Mouse (Mus musculus) small intestine, adult 2 months (tissue): Measurements from ENCODE around the gene Timp2. TPM values are rescaled to one million over a fixed set of nuclear protein-coding genes. Genes with fewer than 3 reads are reported as not detected.
A peak's percentile ranks its signal among the peaks of the same experiment; 100 is the strongest.

Source experiments
- H3K27ac ChIP-seq: fragments of 200-500 bp; 2 replicates; pipeline ENCODE4 v1.5.1; 2012; ENCODE audit warnings: low read depth, low read length, control low read depth, inconsistent platforms; ENCODE audit not compliant: insufficient read depth
- H3K27me3 ChIP-seq: fragments of 200-500 bp; 2 replicates; pipeline ENCODE4 v1.6.1; 2012; ENCODE audit warnings: mild to moderate bottlenecking, moderate library complexity, low read length, inconsistent platforms; ENCODE audit not compliant: control insufficient read depth, insufficient read depth
- H3K36me3 ChIP-seq: fragments of 200-500 bp; 2 replicates; pipeline ENCODE4 v1.6.1; 2012; ENCODE audit warnings: mild to moderate bottlenecking, low read length, control low read depth, inconsistent platforms; ENCODE audit not compliant: control insufficient read depth, insufficient read depth
- H3K4me1 ChIP-seq: fragments of 200-500 bp; 2 replicates; pipeline ENCODE4 v1.6.1; 2012; ENCODE audit warnings: low read length, inconsistent platforms, mixed read lengths; ENCODE audit not compliant: control insufficient read depth, insufficient read depth, insufficient read length
- H3K4me3 ChIP-seq: fragments of 200-500 bp; 2 replicates; pipeline ENCODE4 v1.5.1; 2012; ENCODE audit warnings: low read depth, mild to moderate bottlenecking, control low read depth, inconsistent platforms, low read length, moderate library complexity
- CTCF ChIP-seq: fragments of 200-500 bp; IDR thresholded peaks from 2 replicates; pipeline ENCODE4 v1.5.1; 2012; ENCODE audit warnings: low read depth, mild to moderate bottlenecking, control low read depth, inconsistent platforms, low read length, moderate library complexity, mixed read lengths; ENCODE audit not compliant: insufficient replicate concordance, insufficient read length; ENCODE audit errors: extremely low read depth
- POLR2A ChIP-seq: fragments of 200-500 bp; IDR thresholded peaks from 2 replicates; pipeline ENCODE4 v1.6.1; 2012; ENCODE audit warnings: low read depth, mild to moderate bottlenecking, control low read depth, inconsistent platforms, low read length, moderate library complexity
- WGBS: fragments of 180-500 bp; shearing (Covaris S2); methylation state at CpG from one replicate; pipeline ENCODE4 v1.1.7; 2018; 5-methylcytosine and 5-hydroxymethylcytosine counted together
- polyA plus RNA-seq: library from polyadenylated mRNA; depleted of rRNA; stranded (reverse); fragments of >200 nt; gene quantifications from 2 replicates; pipeline ENCODE4 v1.2.3, GENCODE M21; 2012

The Timp2 gene
- polyA plus RNA-seq, 1 experiment = 27.7 TPM

DNA sequence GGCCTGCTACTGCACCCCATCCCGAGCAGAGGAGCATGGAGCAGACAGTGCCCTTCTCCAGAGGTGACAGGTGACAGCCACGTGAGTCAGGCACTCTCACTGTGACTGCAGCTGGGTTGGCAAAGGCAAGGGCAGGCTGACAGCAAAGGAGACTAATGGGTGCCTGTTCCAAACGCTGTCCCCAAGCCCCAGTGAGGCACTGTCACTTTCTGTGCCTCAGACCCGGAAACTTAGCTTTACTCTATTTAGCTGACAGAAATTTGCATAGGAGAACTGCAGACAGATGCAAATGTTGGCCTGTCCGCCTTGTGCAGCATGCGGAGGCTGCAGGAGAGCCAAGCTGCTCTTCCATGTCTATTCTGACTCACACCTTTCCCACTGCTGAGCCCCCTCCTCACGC lies 79.2 kb downstream of the Timp2 start:
- no peak for TF ChIP-seq CTCF
- no peak for TF ChIP-seq POLR2A
- Histone ChIP-seq H3K4me1 (no peaks in the 10 kb centered on the region), H3K4me3 (no peak overlapping the region), H3K36me3 (peaks cover 80% of the 10 kb centered on the region), H3K27me3 (no peaks in the 10 kb centered on the region), H3K27ac (no peak overlapping the region)
- WGBS = 88% methylated on average over 7 of the region's 7 CpGs

DNA sequence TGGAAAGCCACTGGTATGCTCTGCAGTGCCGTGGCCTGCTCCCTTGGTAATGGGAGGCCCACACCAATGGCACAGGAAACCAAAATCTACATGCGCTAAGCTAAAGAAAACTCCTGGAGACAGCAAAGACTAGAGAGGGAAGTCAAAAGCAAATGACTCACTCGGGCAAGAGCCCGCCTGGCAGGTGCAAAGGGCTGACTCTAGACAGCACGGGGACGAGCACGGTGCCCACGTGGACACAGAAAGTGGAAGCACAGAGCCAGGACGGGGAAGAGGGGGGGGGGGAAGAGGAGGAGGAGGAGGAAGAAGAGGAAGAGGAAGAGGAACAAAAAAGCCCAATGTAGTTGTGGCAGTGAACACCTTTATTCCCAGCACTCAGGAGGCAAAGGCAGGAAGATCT lies 80.4 kb downstream of the Timp2 start:
- Histone ChIP-seq H3K4me3 (no peak overlapping the region), H3K36me3 (peaks cover 82% of the 10 kb centered on the region), H3K27ac (no peak overlapping the region), H3K4me1 (no peaks in the 10 kb centered on the region), H3K27me3 (no peaks in the 10 kb centered on the region)
- no peak for TF ChIP-seq POLR2A
- TF ChIP-seq CTCF = no peak
- WGBS = 85% methylated on average over 9 of the region's 9 CpGs

- Histone ChIP-seq H3K4me3 (no peak overlapping the region), H3K27ac (no peak overlapping the region), H3K4me1 (peaks cover 11% of the 10 kb centered on the region), H3K27me3 (no peaks in the 10 kb centered on the region), H3K36me3 (peaks cover 62% of the 10 kb centered on the region)
- WGBS = 93% methylated on average over 3 of the region's 3 CpGs
- TF ChIP-seq CTCF (no peak), POLR2A (no peak)
Measured at GRCm38 (mm10) chr11:118269827-118270226, 85.7 kb downstream of the Timp2 start.

DNA sequence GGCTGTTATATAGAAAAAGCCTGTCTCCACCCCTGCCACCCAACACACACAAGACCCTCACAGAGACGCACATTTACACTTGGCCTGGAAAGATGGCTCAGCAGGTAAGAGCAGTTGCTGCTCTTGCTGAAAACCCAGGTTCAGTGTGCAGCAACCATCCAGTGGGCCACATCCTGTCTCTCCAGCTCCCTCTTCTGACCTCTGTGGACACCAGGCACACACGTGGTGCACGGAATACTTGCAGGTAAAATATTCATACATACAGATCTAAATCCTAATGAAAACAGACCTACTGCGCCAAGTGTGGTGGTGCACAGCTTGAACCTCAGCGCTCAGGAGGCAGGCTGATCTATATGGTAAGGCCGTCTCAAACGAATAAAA lies 88.9 kb downstream of the Timp2 start:
- Histone ChIP-seq H3K36me3 (peaks cover 58% of the 10 kb centered on the region), H3K27me3 (no peaks in the 10 kb centered on the region), H3K4me1 (peaks cover 14% of the 10 kb centered on the region), H3K4me3 (no peak overlapping the region), H3K27ac (no peak overlapping the region)
- 84% methylated on average over 7 of the region's 7 CpGs for WGBS
- TF ChIP-seq CTCF (no peak), POLR2A (no peak)

- Histone ChIP-seq H3K4me1 (peaks cover 14% of the 10 kb centered on the region), H3K27me3 (no peaks in the 10 kb centered on the region), H3K36me3 (peaks cover 59% of the 10 kb centered on the region), H3K4me3 (no peak overlapping the region), H3K27ac (peak overlapping the region; percentile 52)
- TF ChIP-seq POLR2A (no peak), CTCF (no peak)
- WGBS = 84% methylated on average over 10 of the region's 10 CpGs
Measured at GRCm38 (mm10) chr11:118266044-118266665, 89.4 kb downstream of the Timp2 start.

GRCm38 (mm10) chr11:118265621-118266020 lies 89.9 kb downstream of the Timp2 start:
- peaks cover 61% of the 10 kb centered on the region for H3K36me3 ChIP-seq
- H3K4me1 ChIP-seq = peaks cover 14% of the 10 kb centered on the region
- WGBS = 39% methylated on average over 11 of the region's 11 CpGs
- H3K4me3 ChIP-seq = no peak overlapping the region
- no peaks in the 10 kb centered on the region for H3K27me3 ChIP-seq
- TF ChIP-seq POLR2A (no peak), CTCF (no peak)
- peak overlapping the region; percentile 52 for H3K27ac ChIP-seq

DNA sequence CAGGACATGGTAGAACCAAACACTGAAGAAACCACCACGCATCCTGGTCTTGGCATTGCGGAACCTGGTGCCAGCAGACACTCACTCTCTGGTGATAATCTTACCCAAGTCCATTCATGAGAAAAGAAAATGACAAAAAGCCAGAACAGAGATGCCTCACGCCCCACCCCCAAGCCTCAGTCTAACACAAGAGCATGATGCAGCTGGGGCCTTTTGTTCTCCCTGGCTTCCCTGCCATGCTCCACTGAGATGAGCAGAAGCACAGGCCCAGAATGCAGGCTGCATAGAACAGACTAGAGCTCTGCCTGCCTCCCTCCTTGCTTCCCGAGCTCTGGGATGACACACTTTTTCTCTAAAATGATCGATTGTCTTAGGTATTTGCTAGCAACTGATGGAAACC lies 92.4 kb downstream of the Timp2 start:
- Histone ChIP-seq H3K27me3 (no peaks in the 10 kb centered on the region), H3K4me3 (no peak overlapping the region), H3K27ac (no peak overlapping the region), H3K4me1 (peaks cover 14% of the 10 kb centered on the region), H3K36me3 (peaks cover 62% of the 10 kb centered on the region)
- 96% methylated on average over 5 of the region's 5 CpGs for WGBS
- TF ChIP-seq CTCF = no peak
- no peak for TF ChIP-seq POLR2A

- Histone ChIP-seq H3K27me3 (no peaks in the 10 kb centered on the region), H3K36me3 (peaks cover 52% of the 10 kb centered on the region), H3K4me1 (peaks cover 6% of the 10 kb centered on the region), H3K4me3 (no peak overlapping the region), H3K27ac (no peak overlapping the region; the same call in 1 of the 2 replicates)
- no peak for TF ChIP-seq POLR2A
- 81% methylated on average over 8 of the region's 8 CpGs for WGBS
Measured at GRCm38 (mm10) chr11:118260081-118260480, 95.5 kb downstream of the Timp2 start.
